Mouse (Mus musculus) olfactory bulb, adult 2 months (tissue): Measurements from ENCODE around the gene Foxn1. TPM values are rescaled to one million over a fixed set of nuclear protein-coding genes. Genes with fewer than 3 reads are reported as not detected.

Source experiments
- H3K27ac ChIP-seq: fragments of 200-500 bp; 2 replicates; pipeline ENCODE4 v1.5.1; 2012; ENCODE audit warnings: low read depth, low read length; ENCODE audit not compliant: insufficient read depth
- H3K4me1 ChIP-seq: fragments of 200-500 bp; 2 replicates; pipeline ENCODE4 v1.6.1; 2012; ENCODE audit warnings: low read length; ENCODE audit not compliant: control insufficient read depth, insufficient read depth
- H3K4me3 ChIP-seq: fragments of 200-500 bp; 2 replicates; pipeline ENCODE4 v1.5.1; 2012; ENCODE audit warnings: mild to moderate bottlenecking, low read depth, low read length, moderate library complexity; ENCODE audit not compliant: insufficient read depth
- CTCF ChIP-seq: fragments of 200-500 bp; IDR thresholded peaks from 2 replicates; pipeline ENCODE4 v1.5.1; 2012; ENCODE audit warnings: low read depth, mild to moderate bottlenecking, low read length, moderate library complexity; ENCODE audit not compliant: insufficient read depth
- POLR2A ChIP-seq: fragments of 200-500 bp; IDR thresholded peaks from 2 replicates; pipeline ENCODE4 v1.6.1; 2012; ENCODE audit warnings: mild to moderate bottlenecking, low read depth, low read length, moderate library complexity; ENCODE audit not compliant: insufficient read depth
- WGBS: fragments of 180-500 bp; shearing (Covaris S2); methylation state at CpG from one replicate; pipeline ENCODE4 v1.1.7; 2018; 5-methylcytosine and 5-hydroxymethylcytosine counted together
- polyA plus RNA-seq: library from polyadenylated mRNA; stranded (reverse); fragments of >200 nt; gene quantifications from 2 replicates; pipeline ENCODE4 v1.2.4, GENCODE M21; 2012; ENCODE audit warnings: low replicate concordance; ENCODE audit not compliant: missing spikeins, insufficient read depth, insufficient read length

Gene Foxn1
- polyA plus RNA-seq, 1 experiment = not detected

GRCm38 (mm10) chr11:78344890-78345715, 41.3 kb downstream of the Foxn1 start:
- H3K27ac ChIP-seq = no peak overlapping the region
- WGBS = 57% methylated on average over 8 of the region's 8 CpGs
- H3K4me3 ChIP-seq = no peak overlapping the region
- no peak for TF ChIP-seq CTCF
- no peak for TF ChIP-seq POLR2A
- peaks cover 20% of the 10 kb centered on the region for H3K4me1 ChIP-seq

DNA sequence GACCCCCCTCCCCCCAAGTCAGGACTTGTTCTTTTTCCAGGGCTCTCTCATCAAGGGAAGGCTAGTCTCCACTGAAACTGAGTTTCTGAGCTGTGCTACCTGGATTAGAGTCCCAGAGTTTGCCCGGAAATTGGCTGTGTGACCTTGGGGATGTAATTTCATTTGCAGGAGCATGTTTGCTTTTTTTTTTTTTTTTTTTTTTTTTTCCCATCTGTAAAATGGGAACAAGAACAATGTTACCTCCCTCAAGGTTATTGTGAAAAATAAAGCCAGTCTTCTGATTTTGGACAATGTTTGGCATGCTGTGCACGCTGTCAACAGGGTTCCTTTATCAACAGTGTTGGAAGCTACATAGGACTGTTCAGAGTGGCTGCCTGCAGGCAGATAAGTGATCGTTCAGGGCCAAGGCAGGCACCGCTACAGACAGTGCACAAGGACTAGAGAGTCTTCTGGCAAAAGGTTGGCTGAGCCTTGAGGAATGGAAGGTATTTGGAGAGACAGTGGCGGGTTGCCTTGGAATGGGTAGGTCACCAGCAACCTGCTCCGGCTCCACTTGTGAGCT, 41.9 kb downstream of the Foxn1 start:
- 71% methylated on average over 6 of the region's 6 CpGs for WGBS
- no peak for TF ChIP-seq CTCF
- no peak for TF ChIP-seq POLR2A
- Histone ChIP-seq H3K4me1 (peaks cover 20% of the 10 kb centered on the region), H3K4me3 (peak overlapping the region; percentile 93), H3K27ac (no peak overlapping the region)

GRCm38 (mm10) chr11:78343381-78344327, 42.7 kb downstream of the Foxn1 start, which contains the start of gene Unc119:
Unc119 (plus strand) TSS chr11:78343482.
- Histone ChIP-seq H3K4me1 (peaks cover 20% of the 10 kb centered on the region), H3K27ac (0 out of 2 replicates have a peak within 1 kb of the TSS, but pooled peaks have one; percentile 27), H3K4me3 (peak within 1 kb of the TSS; percentile 93)
- 1% methylated on average over 64 of the region's 66 CpGs for WGBS
- TF ChIP-seq CTCF (no peak), POLR2A (peak; percentile 53)

- TF ChIP-seq CTCF (no peak), POLR2A (no peak)
- no peak overlapping the region for H3K4me3 ChIP-seq
- no peak overlapping the region for H3K27ac ChIP-seq
- WGBS = 88% methylated on average over 12 of the region's 12 CpGs
- H3K4me1 ChIP-seq = peaks cover 18% of the 10 kb centered on the region
These were observed 44.7 kb downstream of the Foxn1 start for GRCm38 (mm10) chr11:78341702-78342101.

- no peak overlapping the region for H3K27ac ChIP-seq
- no peaks in the 10 kb centered on the region for H3K4me1 ChIP-seq
- no peak for TF ChIP-seq POLR2A
- TF ChIP-seq CTCF = no peak
- no peak overlapping the region for H3K4me3 ChIP-seq
- WGBS = 95% methylated on average over 8 of the region's 8 CpGs
These were observed 49.3 kb downstream of the Foxn1 start for GRCm38 (mm10) chr11:78337040-78337439.

DNA sequence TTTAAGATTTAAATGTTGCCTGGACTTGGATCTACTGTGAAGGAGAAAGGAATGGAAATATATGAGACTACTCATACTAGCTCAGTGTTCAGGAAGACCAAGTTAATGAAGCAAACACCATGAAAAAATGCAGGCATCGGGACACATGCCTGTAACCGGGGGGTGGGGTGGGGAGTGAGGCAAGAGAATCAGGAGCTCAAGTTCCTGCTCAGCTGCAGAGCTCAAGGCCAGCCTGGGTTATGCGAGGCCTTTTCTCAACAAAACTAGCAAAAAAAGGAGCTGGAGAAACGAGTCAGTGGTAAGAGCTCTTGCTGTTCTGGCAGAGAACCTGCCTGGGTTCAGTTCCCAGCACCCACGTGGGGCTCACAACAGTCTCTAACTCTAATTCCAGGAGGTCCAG, 52.4 kb downstream of the Foxn1 start:
- TF ChIP-seq POLR2A = no peak
- TF ChIP-seq CTCF = no peak
- peaks cover 2% of the 10 kb centered on the region for H3K4me1 ChIP-seq
- no peak overlapping the region for H3K4me3 ChIP-seq
- H3K27ac ChIP-seq = no peak overlapping the region
- WGBS = 92% methylated on average over 5 of the region's 5 CpGs

- peaks cover 5% of the 10 kb centered on the region for H3K4me1 ChIP-seq
These were observed 53.7 kb downstream of the Foxn1 start for GRCm38 (mm10) chr11:78332676-78333075.

GRCm38 (mm10) chr11:78328512-78329056, 57.8 kb downstream of the Foxn1 start:
- TF ChIP-seq POLR2A (no peak), CTCF (no peak)
- Histone ChIP-seq H3K4me3 (peak overlapping the region; percentile 86), H3K4me1 (peaks cover 8% of the 10 kb centered on the region), H3K27ac (no peak overlapping the region)
- under 1% methylated on average over 41 of the region's 41 CpGs for WGBS

More at GRCm38 (mm10) chr11:78332676-78333075, 53.7 kb downstream of the Foxn1 start:
- 92% methylated on average over 12 of the region's 12 CpGs for WGBS
- Histone ChIP-seq H3K27ac (no peak overlapping the region), H3K4me3 (no peak overlapping the region)
- TF ChIP-seq CTCF (no peak), POLR2A (no peak)
